Mouse (Mus musculus): ENCODE measurements around the gene Nin. TPM values are rescaled to one million over a fixed set of nuclear protein-coding genes. Genes with fewer than 3 reads are reported as not detected.

Nin gene
- polyA plus RNA-seq, 1 experiment = 62.8 TPM

GRCm38 (mm10) chr12:70082935-70083532, 30.5 kb downstream of the Nin start:
- WGBS = 77% methylated on average over 3 of the region's 3 CpGs
- peaks cover 9% of the 10 kb centered on the region for H3K4me1 ChIP-seq (ENCODE audit: control insufficient read depth, insufficient read depth, low read length)
- no peak overlapping the region for H3K27ac ChIP-seq (ENCODE audit: insufficient read depth, low read depth, low read length)
- H3K4me3 ChIP-seq (ENCODE audit: insufficient read depth, low read depth, low read length) = no peak overlapping the region
- TF ChIP-seq POLR2A (IDR thresholded peaks at IDR 0.05; ENCODE audit: insufficient read depth, low read depth, low read length) (no peak), CTCF (IDR thresholded peaks at IDR 0.05; ENCODE audit: insufficient read depth, low read depth, low read length) (no peak)

DNA sequence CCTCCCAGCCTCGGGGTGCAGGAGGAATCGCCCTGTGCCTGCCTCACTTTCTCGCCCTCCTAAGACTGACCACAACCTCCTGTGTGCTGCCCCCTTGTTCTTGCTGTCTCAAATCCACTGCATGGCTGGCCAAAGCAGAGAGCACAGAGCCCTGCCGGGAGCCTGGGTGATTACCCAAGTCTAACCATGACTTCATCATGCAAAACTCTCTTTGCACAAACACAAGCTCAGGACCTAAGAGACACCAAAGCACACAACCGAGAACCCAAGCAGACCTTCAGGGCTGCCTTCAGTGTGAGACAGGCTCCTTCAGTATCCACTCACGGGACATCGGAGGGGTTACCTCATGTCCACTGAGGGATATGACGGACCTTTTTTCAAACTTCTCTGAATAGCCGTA, 31.0 kb downstream of the Nin start:
- TF ChIP-seq CTCF (IDR thresholded peaks at IDR 0.05; ENCODE audit: insufficient read depth, low read depth, low read length) (no peak), POLR2A (IDR thresholded peaks at IDR 0.05; ENCODE audit: insufficient read depth, low read depth, low read length) (no peak)
- WGBS = 91% methylated on average over 9 of the region's 9 CpGs
- Histone ChIP-seq H3K4me1 (ENCODE audit: control insufficient read depth, insufficient read depth, low read length) (peaks cover 10% of the 10 kb centered on the region), H3K27ac (ENCODE audit: insufficient read depth, low read depth, low read length) (no peak overlapping the region), H3K4me3 (ENCODE audit: insufficient read depth, low read depth, low read length) (no peak overlapping the region)

DNA sequence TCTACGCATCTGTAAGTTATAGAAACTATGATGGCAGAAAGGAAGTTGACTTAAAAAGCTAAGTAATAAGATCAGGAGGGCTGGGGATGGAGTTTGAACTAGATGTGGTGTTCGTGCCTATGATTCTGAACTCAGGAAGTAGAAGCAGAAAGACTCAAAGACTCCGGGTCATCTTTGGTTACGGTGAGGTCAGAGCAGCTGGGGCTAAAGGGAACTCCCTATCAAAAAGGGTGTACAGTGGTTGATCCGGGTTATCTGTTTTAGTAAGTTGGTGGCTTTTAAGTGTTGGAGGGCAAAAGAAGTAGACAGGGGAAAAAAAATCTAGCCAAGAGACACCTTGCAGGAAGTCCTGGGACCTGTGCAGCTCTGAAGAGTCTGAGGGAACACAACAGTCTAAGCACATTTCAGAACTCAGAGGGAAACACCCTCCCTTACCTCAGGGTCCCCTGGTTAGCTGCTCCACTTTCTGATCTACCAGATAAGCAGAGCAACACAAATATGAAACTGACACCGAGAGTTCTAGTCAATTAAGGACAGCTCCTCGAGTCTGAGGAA, 35.0 kb downstream of the Nin start:
- TF ChIP-seq POLR2A (IDR thresholded peaks at IDR 0.05; ENCODE audit: insufficient read depth, low read depth, low read length) = no peak
- no peak for TF ChIP-seq CTCF (IDR thresholded peaks at IDR 0.05; ENCODE audit: insufficient read depth, low read depth, low read length)
- Histone ChIP-seq H3K4me1 (ENCODE audit: control insufficient read depth, insufficient read depth, low read length) (peaks cover 18% of the 10 kb centered on the region), H3K27ac (ENCODE audit: insufficient read depth, low read depth, low read length) (no peak overlapping the region), H3K4me3 (ENCODE audit: insufficient read depth, low read depth, low read length) (no peak overlapping the region)
- WGBS = 90% methylated on average over 7 of the region's 7 CpGs

- H3K4me1 ChIP-seq (ENCODE audit: control insufficient read depth, insufficient read depth, low read length) = peaks cover 20% of the 10 kb centered on the region
- 73% methylated on average over 11 of the region's 11 CpGs for WGBS
- no peak overlapping the region for H3K4me3 ChIP-seq (ENCODE audit: insufficient read depth, low read depth, low read length)
- TF ChIP-seq POLR2A (IDR thresholded peaks at IDR 0.05; ENCODE audit: insufficient read depth, low read depth, low read length) (no peak), CTCF (IDR thresholded peaks at IDR 0.05; ENCODE audit: insufficient read depth, low read depth, low read length) (no peak)
- H3K27ac ChIP-seq (ENCODE audit: insufficient read depth, low read depth, low read length) = peak overlapping the region; percentile 59; the same call in 1 of the 2 replicates
Observed at GRCm38 (mm10) chr12:70076493-70076892, 37.0 kb downstream of the Nin start.

- H3K4me3 ChIP-seq (ENCODE audit: insufficient read depth, low read depth, low read length) = no peak overlapping the region
- TF ChIP-seq POLR2A (IDR thresholded peaks at IDR 0.05; ENCODE audit: insufficient read depth, low read depth, low read length) (no peak), CTCF (IDR thresholded peaks at IDR 0.05; ENCODE audit: insufficient read depth, low read depth, low read length) (no peak)
- peaks cover 30% of the 10 kb centered on the region for H3K4me1 ChIP-seq (ENCODE audit: control insufficient read depth, insufficient read depth, low read length)
- WGBS = 49% methylated on average over 2 of the region's 2 CpGs
- no peak overlapping the region for H3K27ac ChIP-seq (ENCODE audit: insufficient read depth, low read depth, low read length)
Observed at GRCm38 (mm10) chr12:70075001-70075400, 38.5 kb downstream of the Nin start.

DNA sequence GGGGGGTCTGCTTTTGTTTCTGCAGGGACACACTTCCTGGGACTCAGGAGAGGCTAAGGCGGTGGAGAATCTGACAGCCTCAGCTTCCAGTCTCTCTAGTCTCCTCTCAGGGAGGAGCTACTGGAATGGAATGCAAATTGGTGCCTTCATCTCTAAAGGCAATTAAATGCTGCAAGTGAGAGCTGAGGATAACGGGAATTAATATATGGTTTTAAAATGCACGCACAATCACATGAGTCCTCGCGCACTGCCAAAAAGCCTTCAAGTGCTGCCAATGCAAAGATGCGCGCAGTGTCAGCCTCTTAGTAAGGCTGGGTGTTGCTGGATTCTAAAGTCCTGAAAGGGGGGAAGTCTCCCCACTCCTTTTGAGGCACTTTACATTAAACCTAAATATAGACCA, 42.6 kb downstream of the Nin start:
- TF ChIP-seq POLR2A (IDR thresholded peaks at IDR 0.05; ENCODE audit: insufficient read depth, low read depth, low read length) (no peak), CTCF (IDR thresholded peaks at IDR 0.05; ENCODE audit: insufficient read depth, low read depth, low read length) (no peak)
- 20% methylated on average over 7 of the region's 7 CpGs for WGBS
- Histone ChIP-seq H3K4me3 (ENCODE audit: insufficient read depth, low read depth, low read length) (no peak overlapping the region), H3K4me1 (ENCODE audit: control insufficient read depth, insufficient read depth, low read length) (peaks cover 36% of the 10 kb centered on the region), H3K27ac (ENCODE audit: insufficient read depth, low read depth, low read length) (peak overlapping the region; percentile 65)

DNA sequence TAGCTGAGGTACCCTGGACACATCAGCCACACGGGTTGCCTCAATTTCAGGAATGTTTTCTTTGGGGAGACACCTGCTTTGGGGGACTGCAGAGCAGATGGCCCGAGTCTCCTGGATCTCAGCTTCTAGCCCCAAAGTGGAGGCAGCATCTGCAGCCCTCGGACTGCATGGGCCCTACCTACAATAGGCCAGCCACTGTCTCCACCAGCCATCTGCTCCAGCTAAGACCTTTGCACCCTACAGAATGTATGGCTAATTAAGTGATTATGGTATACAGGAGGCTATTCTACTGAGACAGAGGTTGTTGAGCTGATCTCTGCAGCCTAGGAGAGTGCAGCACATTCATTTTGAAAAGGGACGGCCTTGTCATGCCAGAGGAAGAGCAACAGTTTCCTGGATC, 43.2 kb downstream of the Nin start:
- peaks cover 35% of the 10 kb centered on the region for H3K4me1 ChIP-seq (ENCODE audit: control insufficient read depth, insufficient read depth, low read length)
- no peak for TF ChIP-seq POLR2A (IDR thresholded peaks at IDR 0.05; ENCODE audit: insufficient read depth, low read depth, low read length)
- no peak for TF ChIP-seq CTCF (IDR thresholded peaks at IDR 0.05; ENCODE audit: insufficient read depth, low read depth, low read length)
- H3K4me3 ChIP-seq (ENCODE audit: insufficient read depth, low read depth, low read length) = no peak overlapping the region
- H3K27ac ChIP-seq (ENCODE audit: insufficient read depth, low read depth, low read length) = peak overlapping the region; percentile 65
- WGBS = 42% methylated on average over 4 of the region's 4 CpGs

GRCm38 (mm10) chr12:70068647-70069257, 44.8 kb downstream of the Nin start:
- H3K4me3 ChIP-seq (ENCODE audit: insufficient read depth, low read depth, low read length) = no peak overlapping the region
- H3K27ac ChIP-seq (ENCODE audit: insufficient read depth, low read depth, low read length) = peak overlapping the region; percentile 3
- TF ChIP-seq CTCF (IDR thresholded peaks at IDR 0.05; ENCODE audit: insufficient read depth, low read depth, low read length) = no peak
- 13% methylated on average over 6 of the region's 6 CpGs for WGBS
- peaks cover 29% of the 10 kb centered on the region for H3K4me1 ChIP-seq (ENCODE audit: control insufficient read depth, insufficient read depth, low read length)

GRCm38 (mm10) chr12:70067849-70068248, 45.7 kb downstream of the Nin start:
- no peak overlapping the region for H3K27ac ChIP-seq (ENCODE audit: insufficient read depth, low read depth, low read length)
- H3K4me1 ChIP-seq (ENCODE audit: control insufficient read depth, insufficient read depth, low read length) = peaks cover 28% of the 10 kb centered on the region
- no peak for TF ChIP-seq POLR2A (IDR thresholded peaks at IDR 0.05; ENCODE audit: insufficient read depth, low read depth, low read length)
- no peak for TF ChIP-seq CTCF (IDR thresholded peaks at IDR 0.05; ENCODE audit: insufficient read depth, low read depth, low read length)
- 42% methylated on average over 9 of the region's 9 CpGs for WGBS
- H3K4me3 ChIP-seq (ENCODE audit: insufficient read depth, low read depth, low read length) = no peak overlapping the region

Data from olfactory bulb, adult 2 months (tissue).